Mouse (Mus musculus): Measurements from ENCODE around the gene Arhgef15.

DNA sequence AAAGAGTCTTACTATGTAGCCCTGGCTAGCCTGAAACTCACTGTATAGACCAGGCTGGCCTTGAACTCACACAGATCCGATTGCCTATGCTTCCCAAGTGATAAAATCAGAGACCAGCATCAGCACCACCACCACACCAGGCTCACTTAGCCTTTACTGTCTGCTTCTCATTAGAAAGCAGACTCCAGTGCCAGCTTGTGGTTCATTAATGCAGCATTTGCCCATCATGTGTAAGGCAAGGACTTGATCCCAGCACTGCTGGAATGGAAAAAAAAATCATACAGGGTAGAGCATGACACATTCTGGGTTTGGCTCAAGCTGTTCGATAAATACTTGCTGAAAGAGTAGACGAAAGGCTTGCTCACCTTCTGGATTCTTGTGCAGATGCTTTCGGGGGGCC lies 11.3 kb downstream of the Arhgef15 start:
- TF ChIP-seq USF1 (IDR thresholded peaks at IDR 0.05; ENCODE audit: low read depth) (no peak), CTCF (IDR thresholded peaks at IDR 0.05; ENCODE audit: control insufficient read depth, insufficient read depth, insufficient read length) (no peak), MYOG (IDR thresholded peaks at IDR 0.05; ENCODE audit: control insufficient read depth, extremely low read depth, insufficient read length) (no peak)
